Mouse (Mus musculus) cortical plate, adult 2 months (tissue): Measurements from ENCODE around the gene Cript. TPM values are rescaled to one million over a fixed set of nuclear protein-coding genes. Genes with fewer than 3 reads are reported as not detected.
"Not testable (repeated sequence)": the region's sequence is repeated elsewhere in the genome, so short reads cannot be mapped to it uniquely, and the experiment has no call there.

ENCODE experiments used
- H3K27ac ChIP-seq: fragments of 200-500 bp; 2 replicates; pipeline ENCODE4 v1.5.1; 2012; ENCODE audit warnings: low read length, control low read depth, inconsistent platforms; ENCODE audit not compliant: insufficient read depth
- H3K4me1 ChIP-seq: fragments of 200-500 bp; 2 replicates; pipeline ENCODE4 v1.6.1; 2011; ENCODE audit warnings: low read length; ENCODE audit not compliant: control insufficient read depth, insufficient read depth
- H3K4me3 ChIP-seq: fragments of 200-500 bp; 2 replicates; pipeline ENCODE4 v1.5.1; 2011; ENCODE audit warnings: mild to moderate bottlenecking, low read length, control low read depth; ENCODE audit not compliant: insufficient read depth
- CTCF ChIP-seq: fragments of 200-500 bp; IDR thresholded peaks from 2 replicates; pipeline ENCODE4 v1.5.1; 2011; ENCODE audit warnings: mild to moderate bottlenecking, control low read depth, low read length; ENCODE audit not compliant: insufficient read depth; ENCODE audit errors: extremely low read depth
- POLR2A ChIP-seq: fragments of 200-500 bp; IDR thresholded peaks from 2 replicates; pipeline ENCODE4 v1.6.1; 2011; ENCODE audit warnings: mild to moderate bottlenecking, low read length, control low read depth; ENCODE audit not compliant: insufficient read depth; ENCODE audit errors: extremely low read depth
- polyA plus RNA-seq: library from polyadenylated mRNA; depleted of rRNA; stranded (reverse); fragments of >200 nt; gene quantifications from 2 replicates; pipeline ENCODE4 v1.2.3, GENCODE M21; 2012; rRNA removed

The Cript gene
- polyA plus RNA-seq, 1 experiment: 84.8 TPM

GRCm38 (mm10) chr17:87062639-87063038 lies 37.3 kb downstream of the Cript start:
- no peak overlapping the region for H3K27ac ChIP-seq
- no peak overlapping the region for H3K4me3 ChIP-seq
- H3K4me1 ChIP-seq: no peaks in the 10 kb centered on the region
- TF ChIP-seq POLR2A: no peak
- no peak for TF ChIP-seq CTCF

GRCm38 (mm10) chr17:87063461-87063860 lies 38.1 kb downstream of the Cript start:
- TF ChIP-seq CTCF: no peak
- no peak for TF ChIP-seq POLR2A
- no peaks in the 10 kb centered on the region for H3K4me1 ChIP-seq
- no peak overlapping the region for H3K4me3 ChIP-seq
- no peak overlapping the region for H3K27ac ChIP-seq

- Histone ChIP-seq H3K27ac (no peak overlapping the region), H3K4me3 (no peak overlapping the region), H3K4me1 (no peaks in the 10 kb centered on the region)
- TF ChIP-seq CTCF: no peak
- no peak for TF ChIP-seq POLR2A
These were observed 38.6 kb downstream of the Cript start for GRCm38 (mm10) chr17:87063969-87064368.

DNA sequence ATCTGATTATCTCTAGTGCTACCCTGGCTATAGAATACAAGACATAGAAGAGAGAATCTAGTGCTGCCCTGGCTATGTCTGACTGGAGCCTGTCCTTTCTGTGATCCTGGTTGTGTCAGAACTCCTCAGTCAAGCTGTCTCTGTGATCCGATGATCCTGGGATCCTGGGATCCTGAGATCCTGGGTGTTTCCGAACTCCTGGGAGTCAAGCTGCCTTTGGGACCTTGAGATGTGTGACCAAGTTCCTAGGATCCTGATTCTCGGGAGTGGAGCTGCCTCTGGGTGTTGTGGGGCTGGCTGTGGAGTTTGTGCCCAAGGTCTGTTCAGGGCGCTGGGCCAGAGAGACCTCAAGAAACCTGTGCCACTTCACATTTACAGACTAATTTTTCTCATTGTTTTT lies 43.6 kb downstream of the Cript start:
- H3K4me1 ChIP-seq: no peaks in the 10 kb centered on the region
- no peak overlapping the region for H3K27ac ChIP-seq
- H3K4me3 ChIP-seq: no peak overlapping the region
- TF ChIP-seq CTCF (no peak), POLR2A (no peak)

DNA sequence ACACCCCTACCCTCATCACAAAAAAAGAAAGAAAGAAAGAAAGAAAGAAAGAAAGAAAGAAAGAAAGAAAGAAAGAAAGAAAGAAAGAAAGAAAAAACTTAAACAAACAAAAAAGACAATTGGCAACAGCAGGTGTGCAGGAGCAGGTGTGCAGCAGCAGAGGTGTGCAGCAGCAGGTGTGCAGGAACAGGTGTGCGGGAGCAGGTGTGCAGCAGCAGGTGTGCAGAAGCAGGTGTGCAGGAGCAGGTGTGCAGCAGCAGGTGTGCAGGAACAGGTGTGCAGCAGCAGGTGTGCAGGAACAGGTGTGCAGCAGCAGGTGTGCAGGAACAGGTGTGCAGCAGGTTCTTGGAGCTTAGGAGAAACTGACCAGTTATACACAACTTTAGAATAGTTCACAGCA lies 46.8 kb downstream of the Cript start:
- H3K4me1 ChIP-seq, H3K4me3 ChIP-seq, H3K27ac ChIP-seq: not testable (repeated sequence)

DNA sequence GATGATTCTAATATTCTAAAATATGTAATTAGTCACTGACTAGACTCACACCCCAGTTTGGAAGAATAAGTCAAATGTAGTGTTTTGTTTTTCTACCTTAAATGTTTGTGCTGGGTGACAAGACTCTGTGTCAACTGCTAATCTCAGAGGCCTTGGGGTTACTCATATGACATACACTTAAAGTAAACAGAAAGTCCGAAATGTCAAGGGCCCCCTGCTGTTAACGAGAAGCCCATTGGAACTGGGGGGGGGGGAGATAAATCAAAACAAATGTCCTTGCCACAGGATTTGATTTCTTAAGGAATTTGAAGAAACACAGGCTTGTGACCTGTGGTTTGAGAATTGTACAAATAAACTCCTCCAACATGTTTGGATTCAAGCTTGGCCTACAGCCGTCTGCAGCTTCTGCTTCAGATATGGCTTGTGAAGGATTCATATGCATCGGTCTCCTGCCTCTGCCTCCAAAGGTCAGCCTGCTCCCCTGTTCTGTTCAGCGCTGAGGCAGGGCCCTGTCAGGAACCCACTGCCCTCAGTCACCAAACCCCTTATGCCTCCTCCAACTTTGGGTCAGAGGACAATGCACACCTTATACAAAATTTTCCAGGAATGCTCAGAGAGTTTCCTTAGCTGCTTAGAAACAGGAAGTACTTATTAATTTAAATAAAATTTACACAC lies 47.6 kb downstream of the Cript start:
- H3K4me1 ChIP-seq: no peaks in the 10 kb centered on the region
- no peak overlapping the region for H3K4me3 ChIP-seq
- TF ChIP-seq CTCF (no peak), POLR2A (no peak)
- no peak overlapping the region for H3K27ac ChIP-seq

GRCm38 (mm10) chr17:87073470-87073869 lies 48.1 kb downstream of the Cript start:
- H3K4me3 ChIP-seq: no peak overlapping the region
- TF ChIP-seq CTCF: no peak
- no peak for TF ChIP-seq POLR2A
- no peaks in the 10 kb centered on the region for H3K4me1 ChIP-seq
- no peak overlapping the region for H3K27ac ChIP-seq

- not testable (repeated sequence) for H3K4me1 ChIP-seq, H3K4me3 ChIP-seq, H3K27ac ChIP-seq
These were observed 52.9 kb downstream of the Cript start for GRCm38 (mm10) chr17:87078217-87078616.

- H3K27ac ChIP-seq: no peak overlapping the region
- TF ChIP-seq POLR2A: no peak
- no peak for TF ChIP-seq CTCF
- H3K4me1 ChIP-seq: no peaks in the 10 kb centered on the region
- no peak overlapping the region for H3K4me3 ChIP-seq
These were observed 55.4 kb downstream of the Cript start for GRCm38 (mm10) chr17:87080724-87081123.

- H3K4me1 ChIP-seq: no peaks in the 10 kb centered on the region
- H3K27ac ChIP-seq: no peak overlapping the region
- TF ChIP-seq POLR2A (no peak), CTCF (no peak)
- H3K4me3 ChIP-seq: no peak overlapping the region
These were observed 57.2 kb downstream of the Cript start for GRCm38 (mm10) chr17:87082547-87082946.

- no peak overlapping the region for H3K27ac ChIP-seq
- no peaks in the 10 kb centered on the region for H3K4me1 ChIP-seq
- TF ChIP-seq CTCF (no peak), POLR2A (no peak)
- no peak overlapping the region for H3K4me3 ChIP-seq
These were observed 58.3 kb downstream of the Cript start for GRCm38 (mm10) chr17:87083671-87084070.

Other genes with a start within 250 kb of the Cript start
- gene Tmem247, start 108.2 kb upstream of the Cript start, polyA plus RNA-seq: not detected in 2 replicates
- not detected in 2 replicates for gene Atp6v1e2, start 77.7 kb upstream of the Cript start, polyA plus RNA-seq
- 26.5 and 26.8 TPM in 2 replicates for gene Rhoq, start 62.5 kb upstream of the Cript start, polyA plus RNA-seq
- gene Pigf, start 144 bp upstream of the Cript start, polyA plus RNA-seq: 14.2 and 14.6 TPM in 2 replicates
- gene Socs5, start 82.1 kb downstream of the Cript start, polyA plus RNA-seq: 64.1 and 64.8 TPM in 2 replicates
- gene Mcfd2, start 240.4 kb downstream of the Cript start, polyA plus RNA-seq: 61.0 and 62.1 TPM in 2 replicates